Mouse (Mus musculus): ENCODE results near the gene Pgbd5. TPM values are rescaled to one million over a fixed set of nuclear protein-coding genes. Genes with fewer than 3 reads are reported as not detected.

Gene Pgbd5
- polyA plus RNA-seq, 1 experiment from 2014 or later = 8.0 TPM

DNA sequence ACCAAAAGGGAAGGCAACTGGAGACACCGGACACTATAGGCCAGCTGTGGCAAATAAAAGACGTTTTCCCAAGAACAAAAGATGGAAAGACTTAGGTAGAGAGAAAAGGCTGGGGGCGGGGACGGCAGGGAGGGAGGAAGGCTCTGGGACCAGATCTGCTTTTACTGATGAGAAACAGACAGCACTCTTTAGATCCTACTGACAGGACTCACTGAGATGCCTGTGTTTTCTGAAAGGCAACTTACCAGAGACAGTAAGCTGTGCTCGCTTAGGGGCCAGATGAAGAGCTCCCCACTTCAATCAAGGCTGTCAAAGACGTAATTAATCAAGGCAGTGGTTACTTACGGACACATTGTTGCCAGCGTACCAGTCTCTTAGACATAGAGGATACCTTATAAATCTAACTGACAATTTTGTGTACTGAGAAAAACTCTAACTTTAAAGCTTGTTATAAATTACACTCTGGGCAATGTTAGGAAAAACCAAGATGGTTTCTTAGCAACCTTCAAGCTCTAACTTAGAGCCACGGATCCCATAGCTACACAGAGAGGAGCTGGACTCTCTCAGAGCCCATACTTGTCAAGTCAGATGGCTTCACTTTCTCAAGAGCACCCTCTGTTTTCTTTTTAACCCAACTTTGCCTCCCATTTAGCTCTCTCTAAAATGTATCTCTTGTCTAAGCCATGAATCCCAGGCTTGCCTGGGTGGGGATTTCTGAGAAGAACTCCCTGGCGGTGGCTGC lies 47.0 kb downstream of the Pgbd5 start:
- TF ChIP-seq CTCF (IDR thresholded peaks at IDR 0.05) = no peak
- ATAC-seq (no peak), DNase-seq (ENCODE audit: low read depth, low spot score) (no peak)
- H3K27me3 ChIP-seq = no peaks in the 10 kb centered on the region
- CTCF ChIA-PET = interaction anchor here (1.3 kb wide), 1 partner anchor 12 kb away, joined by 3 read pairs; no protein-coding TSS in a partner anchor
- POLR2A ChIA-PET = interaction anchor here (1.0 kb wide), 1 partner anchor 366 kb away, joined by 3 read pairs; no protein-coding TSS in a partner anchor
- in situ Hi-C loops (cut with MboI; ENCODE audit: low pct_unique_long_range_greater_than_20kb) = loop anchor here (10.0 kb wide), 1 partner anchor 282 kb away; no protein-coding TSS in a partner anchor

DNA sequence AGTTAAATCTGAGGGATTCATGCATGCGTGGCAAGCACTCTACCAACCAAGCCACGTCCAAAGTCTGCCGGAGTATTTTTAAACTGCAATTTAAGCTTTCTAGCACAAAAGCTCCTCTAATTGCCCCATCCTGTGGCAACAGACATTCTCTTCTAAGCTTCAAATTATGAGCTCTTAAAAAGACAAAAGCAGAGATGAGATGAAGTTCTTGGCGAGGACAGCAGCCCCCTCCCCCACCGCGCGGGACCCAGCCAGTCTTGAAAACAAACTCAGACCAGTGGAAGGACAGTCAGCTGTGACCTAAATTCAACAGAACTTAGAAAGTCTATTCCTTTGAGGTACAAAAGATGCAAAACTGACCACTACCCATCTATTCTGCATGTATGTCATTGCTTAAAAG lies 48.3 kb downstream of the Pgbd5 start:
- H3K27me3 ChIP-seq = no peaks in the 10 kb centered on the region
- in situ Hi-C loops (cut with MboI; ENCODE audit: low pct_unique_long_range_greater_than_20kb) = loop anchor here (10.0 kb wide), 1 partner anchor 284 kb away; no protein-coding TSS in a partner anchor
- ChIA-PET POLR2A (no interaction called here), CTCF (no interaction called here)
- TF ChIP-seq CTCF (IDR thresholded peaks at IDR 0.05) = no peak
- no peak for DNase-seq (ENCODE audit: low read depth, low spot score)
- no peak for ATAC-seq

GRCm38 (mm10) chr8:124389495-124389894 lies 50.0 kb downstream of the Pgbd5 start:
- no peak for TF ChIP-seq CTCF (IDR thresholded peaks at IDR 0.05)
- no peak for DNase-seq (ENCODE audit: low read depth, low spot score)
- H3K27me3 ChIP-seq = no peaks in the 10 kb centered on the region
- in situ Hi-C loops (cut with MboI; ENCODE audit: low pct_unique_long_range_greater_than_20kb) = no loop called here
- POLR2A ChIA-PET = interaction anchor here (1.3 kb wide), 1 partner anchor 8 kb away, joined by 4 read pairs; no protein-coding TSS in a partner anchor
- ATAC-seq = no peak
- CTCF ChIA-PET = interaction anchor here (1.0 to 1.5 kb wide), 2 partner anchors 9 kb away, joined by 3 to 8 read pairs; no protein-coding TSS in a partner anchor

DNA sequence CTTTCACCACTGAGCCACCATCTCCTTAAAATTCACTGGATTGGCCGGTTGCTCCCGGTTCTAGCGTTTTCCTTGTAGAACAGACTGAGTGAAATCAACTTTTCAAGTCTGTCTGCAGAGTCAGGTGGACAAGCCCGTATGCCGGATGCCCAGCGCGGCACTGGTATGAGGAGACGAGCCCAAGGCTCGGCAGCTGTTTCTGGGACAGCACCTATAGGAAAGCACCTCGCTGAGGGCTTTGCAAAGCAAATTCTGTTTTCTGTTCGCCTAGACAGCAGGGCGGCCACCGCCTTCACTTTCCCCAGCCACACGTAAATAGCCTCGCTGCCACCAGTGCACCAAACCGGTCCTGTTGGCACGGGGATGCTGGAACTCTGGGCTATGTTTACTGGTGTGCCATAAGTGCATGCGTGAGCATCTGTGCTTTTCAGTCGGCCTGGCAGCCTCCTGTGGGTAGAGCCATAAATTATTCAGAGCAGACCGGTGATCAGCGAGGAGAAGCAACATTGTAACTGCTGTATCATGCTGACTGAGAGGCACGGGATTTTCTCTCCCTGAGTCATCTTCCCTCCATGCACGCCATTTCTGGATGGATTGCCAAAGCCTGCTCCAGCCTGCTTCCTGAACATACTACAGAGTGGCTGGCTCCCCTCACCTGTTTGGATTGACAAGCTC lies 53.1 kb downstream of the Pgbd5 start:
- ChIA-PET CTCF (interaction anchor here (1.0 to 1.8 kb wide), 2 partner anchors 12 to 19 kb away, joined by 3 to 4 read pairs; no protein-coding TSS in a partner anchor), POLR2A (interaction anchor here (2.3 kb wide), 1 partner anchor 9 kb away, joined by 6 read pairs; no protein-coding TSS in a partner anchor)
- TF ChIP-seq CTCF (IDR thresholded peaks at IDR 0.05) = no peak
- DNase-seq (ENCODE audit: low read depth, low spot score) (peak; percentile 78), ATAC-seq (peak; percentile 67)
- no peaks in the 10 kb centered on the region for H3K27me3 ChIP-seq
- in situ Hi-C loops (cut with MboI; ENCODE audit: low pct_unique_long_range_greater_than_20kb) = no loop called here

DNA sequence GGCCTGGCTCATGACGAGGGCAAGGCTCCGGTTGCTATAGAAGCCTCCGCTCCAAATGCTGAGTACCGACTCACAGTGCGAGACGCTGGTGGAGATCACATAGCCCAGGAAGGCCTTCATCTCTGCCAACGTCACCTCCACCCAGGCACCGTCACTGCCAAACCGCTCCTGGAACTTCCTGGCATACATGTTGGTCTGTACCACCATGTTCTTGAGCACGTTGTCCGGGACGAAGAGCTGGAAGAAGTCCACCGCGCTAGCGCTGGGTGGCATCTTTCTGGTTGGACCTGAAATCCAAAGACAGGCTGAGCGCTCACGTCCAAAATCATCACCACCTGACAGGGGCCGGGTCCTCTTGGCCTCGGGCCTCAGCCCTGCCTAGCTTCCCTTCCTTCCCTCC lies 55.1 kb downstream of the Pgbd5 start:
- no peak for TF ChIP-seq CTCF (IDR thresholded peaks at IDR 0.05)
- POLR2A ChIA-PET = no interaction called here
- DNase-seq (ENCODE audit: low read depth, low spot score) (no peak), ATAC-seq (no peak)
- H3K27me3 ChIP-seq = no peaks in the 10 kb centered on the region
- CTCF ChIA-PET = no interaction called here
- in situ Hi-C loops (cut with MboI; ENCODE audit: low pct_unique_long_range_greater_than_20kb) = no loop called here

- in situ Hi-C loops (cut with MboI; ENCODE audit: low pct_unique_long_range_greater_than_20kb) = no loop called here
- ChIA-PET CTCF (no interaction called here), POLR2A (no interaction called here)
- no peaks in the 10 kb centered on the region for H3K27me3 ChIP-seq
- no peak for DNase-seq (ENCODE audit: low read depth, low spot score)
- TF ChIP-seq CTCF (IDR thresholded peaks at IDR 0.05) = no peak
- ATAC-seq = no peak
These were observed 57.2 kb downstream of the Pgbd5 start for GRCm38 (mm10) chr8:124382235-124382634.

GRCm38 (mm10) chr8:124379289-124379688 lies 60.2 kb downstream of the Pgbd5 start:
- no peak for ATAC-seq
- ChIA-PET POLR2A (no interaction called here), CTCF (interaction anchor here (1.4 kb wide), 1 partner anchor 11 kb away, joined by 3 read pairs; no protein-coding TSS in a partner anchor)
- TF ChIP-seq CTCF (IDR thresholded peaks at IDR 0.05) = no peak
- in situ Hi-C loops (cut with MboI; ENCODE audit: low pct_unique_long_range_greater_than_20kb) = no loop called here
- DNase-seq (ENCODE audit: low read depth, low spot score) = no peak
- H3K27me3 ChIP-seq = no peaks in the 10 kb centered on the region

DNA sequence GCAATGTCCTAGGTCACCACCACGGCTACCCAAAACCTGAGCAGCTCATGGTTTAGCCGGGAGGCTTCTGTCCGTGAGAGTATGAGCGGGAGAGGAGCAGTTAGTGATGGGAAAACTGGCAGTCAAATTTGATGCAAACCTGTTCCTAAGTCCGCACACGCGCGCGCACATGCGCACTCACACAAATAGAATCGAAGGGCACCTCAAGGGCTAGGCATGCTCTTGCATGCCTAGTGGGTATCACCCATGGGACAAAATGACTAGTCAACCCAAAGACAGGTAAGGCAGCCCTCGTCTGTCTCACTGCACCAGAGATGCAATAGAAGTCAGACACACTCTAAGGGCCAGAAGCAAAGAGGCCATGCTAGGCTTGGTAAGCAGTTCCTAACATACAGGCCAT lies 63.1 kb downstream of the Pgbd5 start:
- DNase-seq (ENCODE audit: low read depth, low spot score) (no peak), ATAC-seq (no peak)
- POLR2A ChIA-PET = interaction anchor here (0.5 kb wide), 1 partner anchor 607 kb away, joined by 3 read pairs; no protein-coding TSS in a partner anchor
- in situ Hi-C loops (cut with MboI; ENCODE audit: low pct_unique_long_range_greater_than_20kb) = no loop called here
- CTCF ChIA-PET = interaction anchor here (1.2 to 2.0 kb wide), 2 partner anchors 8 to 23 kb away, joined by 3 to 5 read pairs; no protein-coding TSS in a partner anchor
- TF ChIP-seq CTCF (IDR thresholded peaks at IDR 0.05) = no peak
- no peaks in the 10 kb centered on the region for H3K27me3 ChIP-seq

- ATAC-seq (peak; percentile 32), DNase-seq (ENCODE audit: low read depth, low spot score) (no peak)
- POLR2A ChIA-PET = no interaction called here
- in situ Hi-C loops (cut with MboI; ENCODE audit: low pct_unique_long_range_greater_than_20kb) = no loop called here
- H3K27me3 ChIP-seq = no peaks in the 10 kb centered on the region
- CTCF ChIA-PET = interaction anchor here (1.2 kb wide), 1 partner anchor 23 kb away, joined by 3 read pairs; no protein-coding TSS in a partner anchor
- no peak for TF ChIP-seq CTCF (IDR thresholded peaks at IDR 0.05)
These were observed 63.7 kb downstream of the Pgbd5 start for GRCm38 (mm10) chr8:124375727-124376126.

GRCm38 (mm10) chr8:124375168-124375567 lies 64.3 kb downstream of the Pgbd5 start:
- CTCF ChIA-PET = no interaction called here
- TF ChIP-seq CTCF (IDR thresholded peaks at IDR 0.05) = no peak
- POLR2A ChIA-PET = no interaction called here
- ATAC-seq (no peak), DNase-seq (ENCODE audit: low read depth, low spot score) (no peak)
- in situ Hi-C loops (cut with MboI; ENCODE audit: low pct_unique_long_range_greater_than_20kb) = no loop called here
- H3K27me3 ChIP-seq = no peaks in the 10 kb centered on the region

DNA sequence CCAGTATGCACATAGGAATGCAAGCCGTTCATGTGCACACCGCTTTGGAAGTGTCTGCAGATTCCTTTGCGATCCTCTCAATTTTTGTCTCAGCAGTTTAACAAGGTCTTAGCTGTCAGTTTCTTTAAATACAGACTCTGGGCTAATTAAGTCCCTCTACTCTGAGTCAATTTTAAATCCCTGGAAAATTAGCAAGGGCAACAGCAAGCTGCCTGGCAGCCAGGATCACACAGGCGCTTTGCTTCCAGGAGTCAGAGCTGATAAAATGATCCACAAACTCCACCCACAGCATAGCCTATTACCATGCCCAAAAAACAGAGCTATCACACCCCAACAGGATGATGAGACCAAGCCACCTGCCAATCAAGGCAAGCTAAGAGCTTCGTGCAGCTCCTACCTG lies 65.7 kb downstream of the Pgbd5 start:
- DNase-seq (ENCODE audit: low read depth, low spot score) = no peak
- H3K27me3 ChIP-seq = no peaks in the 10 kb centered on the region
- ChIA-PET CTCF (no interaction called here), POLR2A (no interaction called here)
- in situ Hi-C loops (cut with MboI; ENCODE audit: low pct_unique_long_range_greater_than_20kb) = loop anchor here (25.0 kb wide), 1 partner anchor 561 kb away; the partner anchor contains the start of gene Rab4a
- no peak for ATAC-seq
- TF ChIP-seq CTCF (IDR thresholded peaks at IDR 0.05) = no peak

Measured in Patski (cell line).